10 mouse cellular contexts compared by ENCODE assay signal in the genomic region with DNA sequence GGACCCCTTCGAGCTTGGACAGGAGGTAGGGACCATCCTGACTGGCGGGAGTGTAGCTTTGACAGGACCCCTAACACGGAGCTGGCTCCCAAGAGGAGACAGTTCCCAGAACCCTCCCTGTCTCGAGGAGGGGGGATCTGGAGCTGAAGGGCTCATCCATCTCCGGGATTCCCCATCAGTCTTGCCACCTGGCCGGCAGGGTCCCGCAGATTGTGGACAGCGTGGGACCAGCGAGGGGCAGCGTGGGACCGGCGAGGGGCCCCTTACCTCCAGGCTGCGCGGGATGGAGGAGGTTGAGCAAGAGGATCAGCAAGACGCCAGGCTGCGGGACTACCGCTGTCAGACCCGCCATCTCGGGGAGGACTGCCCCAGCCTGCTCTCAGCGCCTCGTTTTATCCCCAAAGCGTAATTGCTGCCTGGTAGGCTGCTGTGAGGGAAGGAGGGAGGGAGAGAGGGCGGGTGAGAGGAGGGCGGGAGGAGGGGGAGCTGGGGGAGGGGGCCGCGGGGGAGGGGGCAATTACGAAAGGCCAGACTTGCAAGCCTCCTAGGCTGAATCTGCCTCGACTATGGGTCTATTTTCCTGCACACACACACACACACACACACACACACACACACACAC. TPM values are rescaled to one million over a fixed set of nuclear protein-coding genes. Genes with fewer than 3 reads are reported as not detected.
DNase-seq lines count a peak whose midpoint lies in the region; ATAC-seq lines count a peak whose summit lies in the region.
"Had no signal": no experiment of that assay in that cellular context is flagged by ENCODE, and none has a peak within 500 bp of the region (broad histone marks: within the 10 kb centered on the region; RNA-seq: fewer than 3 reads in every experiment).

Gene Eln (minus strand): TSS at position 434 of the 622 bp plus-strand sequence.

- no peaks in the 10 kb centered on the region for H3K27me3 ChIP-seq in forebrain, embryonic 15.5 days
- no peaks in the 10 kb centered on the region for H3K27me3 ChIP-seq in limb, embryonic 11.5 days (ENCODE audit: control insufficient read depth, insufficient read depth, low read length)
- no peaks in the 10 kb centered on the region for H3K27me3 ChIP-seq in midbrain, embryonic 14.5 days (ENCODE audit: control insufficient read depth, insufficient read depth, low read length)

- peak within 1 kb of the TSS; percentile 47 for H3K4me3 ChIP-seq in forebrain, embryonic 15.5 days
- H3K4me3 ChIP-seq in limb, embryonic 11.5 days (ENCODE audit: low read depth, low read length), result peak within 1 kb of the TSS; percentile 31
- H3K4me3 ChIP-seq in midbrain, embryonic 14.5 days (replicated peaks; ENCODE audit: low read depth, low read length), result peak within 1 kb of the TSS; percentile 41
- H3K4me3 ChIP-seq: erythroblast, embryonic 14.5 days had no signal

- no peaks in the 10 kb centered on the region for H3K36me3 ChIP-seq in forebrain, embryonic 15.5 days
- H3K36me3 ChIP-seq in limb, embryonic 11.5 days (ENCODE audit: control insufficient read depth, insufficient read depth, low read length), result no peaks in the 10 kb centered on the region
- H3K36me3 ChIP-seq in midbrain, embryonic 14.5 days (ENCODE audit: control insufficient read depth, insufficient read depth, low read length), result no peaks in the 10 kb centered on the region

- WGBS in forebrain, embryonic 15.5 days, result 4% methylated on average over 19 of the region's 28 CpGs
- WGBS in limb, embryonic 11.5 days, result 1% methylated on average over 18 of the region's 28 CpGs
- WGBS in midbrain, embryonic 14.5 days, result 2% methylated on average over 25 of the region's 28 CpGs

- peak within 1 kb of the TSS; percentile 70 for H3K27ac ChIP-seq in forebrain, embryonic 15.5 days (replicated peaks)
- H3K27ac ChIP-seq in limb, embryonic 11.5 days (replicated peaks; ENCODE audit: low read depth, low read length), result peak within 1 kb of the TSS; percentile 42; the same call in 1 of the 2 replicates
- 0 out of 2 replicates have a peak within 1 kb of the TSS, but pooled peaks have one; percentile 32 for H3K27ac ChIP-seq in midbrain, embryonic 14.5 days (replicated peaks; ENCODE audit: low read depth, low read length)

- H3K9ac ChIP-seq in forebrain, embryonic 15.5 days (replicated peaks), result peak within 1 kb of the TSS; percentile 65
- H3K9ac ChIP-seq in limb, embryonic 11.5 days (ENCODE audit: low read length), result peak within 1 kb of the TSS; percentile 60
- H3K9ac ChIP-seq in midbrain, embryonic 14.5 days (replicated peaks; ENCODE audit: low read length), result peak within 1 kb of the TSS; percentile 62

- H3K9me3 ChIP-seq in forebrain, embryonic 15.5 days, result no peaks in the 10 kb centered on the region
- no peaks in the 10 kb centered on the region for H3K9me3 ChIP-seq in limb, embryonic 11.5 days (ENCODE audit: control insufficient read depth, low read length)
- H3K9me3 ChIP-seq in midbrain, embryonic 14.5 days (ENCODE audit: control insufficient read depth, low read length), result no peaks in the 10 kb centered on the region

- intact Hi-C loops in heart, postnatal 10 days (cut with DNase I), result loop anchor here (5.0 kb wide), 1 partner anchor 220 kb away; no protein-coding TSS in a partner anchor

- DNase-seq in cerebellum, postnatal 14 days, result peak; percentile 37 to 40
- DNase-seq in cerebellum, adult 9-11 months, result no peak
- peak; percentile 70 for DNase-seq in MN1 (ENCODE audit: low spot score)
- DNase-seq in heart, postnatal 10 days, result peak; percentile 67 to 68
- peak; percentile 59 for DNase-seq in limb, embryonic 11.5 days (ENCODE audit: low spot score)
- peak; percentile 71 for DNase-seq in midbrain, embryonic 14.5 days

- H3K4me1 ChIP-seq in forebrain, embryonic 15.5 days, result peaks cover 13% of the 10 kb centered on the region
- H3K4me1 ChIP-seq in limb, embryonic 11.5 days (ENCODE audit: control insufficient read depth, insufficient read depth, low read length), result peaks cover 20% of the 10 kb centered on the region
- H3K4me1 ChIP-seq in midbrain, embryonic 14.5 days (ENCODE audit: control insufficient read depth, insufficient read depth, low read length), result no peaks in the 10 kb centered on the region

- peak; percentile 84 for ATAC-seq in forebrain, embryonic 15.5 days (replicated peaks)
- peak; percentile 61 for ATAC-seq in limb, embryonic 11.5 days (ENCODE audit: insufficient number of reproducible peaks, low FRiP score, low TSS enrichment, low read depth)
- ATAC-seq in midbrain, embryonic 14.5 days (ENCODE audit: low FRiP score, low TSS enrichment), result peak; percentile 65
- no peak for ATAC-seq in granulocyte monocyte progenitor cell, adult 5-6 weeks (replicated peaks; ENCODE audit: poor library complexity, severe bottlenecking)

- peak within 1 kb of the TSS; percentile 93 for H3K4me2 ChIP-seq in forebrain, embryonic 15.5 days (replicated peaks)
- H3K4me2 ChIP-seq in limb, embryonic 11.5 days (ENCODE audit: low read depth, severe bottlenecking), result peak within 1 kb of the TSS; percentile 71
- peak within 1 kb of the TSS; percentile 77 for H3K4me2 ChIP-seq in midbrain, embryonic 14.5 days (ENCODE audit: low read length)

RNA-seq across cellular contexts. Expression of gene Eln, which starts in this region (rescaled TPM):
- polyA plus RNA-seq in forebrain, embryonic 15.5 days (2015; fragmentation: Nextera tagmentation; extraction: Ambion mirVana), result 7.7 and 7.8 TPM in 2 replicates
- total RNA-seq in heart, postnatal 10 days (2021), result 100 to 1,000 TPM; 610 to 981 TPM
- 3.8 and 4.2 TPM in 2 replicates for polyA plus RNA-seq in limb, embryonic 11.5 days (2014; fragmentation: Nextera tagmentation; extraction: Ambion mirVana)
- 2.0 and 3.4 TPM in 2 replicates for polyA plus RNA-seq in midbrain, embryonic 14.5 days (2014; fragmentation: Nextera tagmentation; extraction: Ambion mirVana)
- total RNA-seq in granulocyte monocyte progenitor cell, adult 5-6 weeks (2014; fragmentation: Nextera tagmentation), result not detected in 2 replicates
- not detected in 2 replicates for total RNA-seq in granulocyte monocyte progenitor cell, adult 5-6 weeks (2017)
- polyA plus RNA-seq: C2C12; erythroblast, embryonic 14.5 days had no signal

Comparison
In these comparisons a context has a peak if more than half of its experiments do, and no peak if none do; other contexts are left out.
1. RNA of gene Eln (total RNA-seq): 610 to 981 TPM in heart, postnatal 10 days; not detected in granulocyte monocyte progenitor cell, adult 5-6 weeks; every median in the first group is over 100 times any median in the second.
2. Peak in every context shown above with its lines, with median percentiles within 50 percentile points of each other: H3K27ac ChIP-seq, H3K4me2 ChIP-seq, H3K4me3 ChIP-seq and H3K9ac ChIP-seq.